Mouse (Mus musculus) stomach, postnatal 0 days (tissue): ENCODE data around the gene Cobll1. TPM values are rescaled to one million over a fixed set of nuclear protein-coding genes. Genes with fewer than 3 reads are reported as not detected.
A peak's percentile ranks its signal among the peaks of the same experiment; 100 is the strongest.

ENCODE experiments used
- ATAC-seq: fragments of 200-750 bp; cut with Nextera tagmentation; 2 replicates; pipeline ENCODE4 v1.8.0; 2017; ENCODE audit not compliant: low FRiP score, low TSS enrichment
- DNase-seq: peaks from one replicate; pipeline ENCODE4 v3.0.0-alpha.2; 2016; ENCODE audit warnings: low spot score
- H3K27ac ChIP-seq: fragments of 300-500 bp; sonication (generic); replicated peaks from 2 replicates; pipeline ENCODE4 v1.5.1; 2014; ENCODE audit warnings: mild to moderate bottlenecking, control low read depth
- H3K27me3 ChIP-seq: fragments of 300-500 bp; sonication (generic); 2 replicates; pipeline ENCODE4 v1.6.1; 2014; ENCODE audit warnings: low read length; ENCODE audit not compliant: control insufficient read depth, insufficient read depth
- H3K36me3 ChIP-seq: fragments of 300-500 bp; sonication (generic); 2 replicates; pipeline ENCODE4 v1.6.1; 2014; ENCODE audit warnings: low read length, mixed read lengths; ENCODE audit not compliant: control insufficient read depth, insufficient read depth
- H3K4me1 ChIP-seq: fragments of 300-500 bp; sonication (generic); replicated peaks from 2 replicates; pipeline ENCODE4 v1.6.1; 2014; ENCODE audit warnings: antibody characterized with exemption; ENCODE audit not compliant: control insufficient read depth, insufficient read depth
- H3K4me2 ChIP-seq: fragments of 300-500 bp; sonication (generic); replicated peaks from 2 replicates; pipeline ENCODE4 v1.6.1; 2014; ENCODE audit warnings: low read depth, mild to moderate bottlenecking, control low read depth, moderate library complexity
- H3K4me3 ChIP-seq: fragments of 300-500 bp; sonication (generic); 2 replicates; pipeline ENCODE4 v1.5.1; 2014; ENCODE audit warnings: low read depth, low read length, control low read depth
- H3K9ac ChIP-seq: fragments of 300-500 bp; sonication (generic); 2 replicates; pipeline ENCODE4 v1.6.1; 2014; ENCODE audit warnings: mild to moderate bottlenecking, low read length, control low read depth, mixed read lengths
- H3K9me3 ChIP-seq: fragments of 300-500 bp; sonication (generic); 2 replicates; pipeline ENCODE4 v1.6.1; 2016; ENCODE audit warnings: low read length; ENCODE audit not compliant: control insufficient read depth
- CTCF ChIP-seq: IDR thresholded peaks from 2 replicates; pipeline ENCODE4 v1.5.1; 2016; ENCODE audit warnings: antibody characterized with exemption, low read depth, mild to moderate bottlenecking, moderate library complexity
- EP300 ChIP-seq: optimal IDR thresholded peaks from 2 replicates; pipeline ENCODE3; 2016; ENCODE audit warnings: antibody characterized with exemption
- WGBS: fragments of 180-500 bp; shearing (Covaris S2); extraction: QIAGEN DNeasy Blood & Tissue Kit; methylation state at CpG from one replicate; pipeline ENCODE4 v1.1.7; 2014; 5-methylcytosine and 5-hydroxymethylcytosine counted together
- polyA plus RNA-seq: library from polyadenylated mRNA; unstranded; fragments of >200 nt; fragmentation: Nextera tagmentation; extraction: Ambion mirVana; gene quantifications from 2 replicates; pipeline ENCODE4 v1.2.1, GENCODE M21; 2015

The Cobll1 gene
- polyA plus RNA-seq, 1 experiment from 2014 or later: 9.3 TPM

GRCm38 (mm10) chr2:65083411-65083810, 155.8 kb downstream of the Cobll1 start:
- ATAC-seq: peak; percentile 85
- no peak overlapping the region for H3K9ac ChIP-seq
- no peak overlapping the region for H3K4me2 ChIP-seq
- H3K27me3 ChIP-seq: no peaks in the 10 kb centered on the region
- no peaks in the 10 kb centered on the region for H3K4me1 ChIP-seq
- no peak for DNase-seq
- no peaks in the 10 kb centered on the region for H3K9me3 ChIP-seq
- H3K27ac ChIP-seq: no peak overlapping the region
- no peak overlapping the region for H3K4me3 ChIP-seq
- H3K36me3 ChIP-seq: no peaks in the 10 kb centered on the region
- TF ChIP-seq EP300 (no peak), CTCF (no peak)

DNA sequence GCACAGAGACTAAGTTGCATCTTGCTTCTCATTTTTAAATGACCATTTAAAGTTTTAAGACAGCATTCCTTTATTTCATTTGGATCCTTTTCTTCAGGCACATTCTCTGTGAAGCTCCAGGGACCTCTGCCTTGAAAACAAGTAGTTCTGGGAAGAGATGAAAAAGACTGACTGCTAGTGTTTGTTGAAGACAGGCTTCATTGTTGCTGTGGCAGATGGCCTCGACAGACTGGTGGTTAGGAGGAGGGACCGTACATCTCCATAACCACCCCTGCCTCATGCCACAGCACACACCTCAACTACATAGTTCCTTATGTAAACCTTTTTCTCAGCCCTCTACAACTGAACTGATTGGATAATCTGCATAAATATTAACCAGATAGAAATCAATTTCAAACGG, 161.7 kb downstream of the Cobll1 start:
- H3K27me3 ChIP-seq: no peaks in the 10 kb centered on the region
- no peaks in the 10 kb centered on the region for H3K36me3 ChIP-seq
- H3K4me2 ChIP-seq: no peak overlapping the region
- no peak for TF ChIP-seq EP300
- no peaks in the 10 kb centered on the region for H3K4me1 ChIP-seq
- 66% methylated on average over 3 of the region's 3 CpGs for WGBS
- no peak overlapping the region for H3K9ac ChIP-seq
- no peak overlapping the region for H3K4me3 ChIP-seq
- no peak overlapping the region for H3K27ac ChIP-seq
- ATAC-seq (no peak), DNase-seq (no peak)
- H3K9me3 ChIP-seq: no peaks in the 10 kb centered on the region

DNA sequence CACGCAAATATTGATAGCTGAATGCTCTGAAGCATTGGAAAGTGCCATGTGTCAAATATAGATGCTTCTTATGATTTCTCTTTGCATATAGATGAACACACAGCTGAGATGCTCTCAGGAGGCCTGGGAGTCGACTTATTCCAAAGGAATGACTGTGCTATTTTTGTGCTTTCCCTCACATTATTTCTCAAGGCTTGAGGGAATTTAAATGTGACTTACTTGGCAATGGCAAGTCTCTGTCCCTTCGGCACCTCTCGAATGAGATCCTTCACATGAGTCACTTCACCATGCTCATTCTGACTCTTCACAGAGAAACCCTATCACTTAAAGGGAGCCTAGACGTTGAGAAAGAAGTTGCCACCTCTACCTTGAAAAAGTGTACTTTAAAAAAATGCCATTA, 163.4 kb downstream of the Cobll1 start:
- no peak for DNase-seq

DNA sequence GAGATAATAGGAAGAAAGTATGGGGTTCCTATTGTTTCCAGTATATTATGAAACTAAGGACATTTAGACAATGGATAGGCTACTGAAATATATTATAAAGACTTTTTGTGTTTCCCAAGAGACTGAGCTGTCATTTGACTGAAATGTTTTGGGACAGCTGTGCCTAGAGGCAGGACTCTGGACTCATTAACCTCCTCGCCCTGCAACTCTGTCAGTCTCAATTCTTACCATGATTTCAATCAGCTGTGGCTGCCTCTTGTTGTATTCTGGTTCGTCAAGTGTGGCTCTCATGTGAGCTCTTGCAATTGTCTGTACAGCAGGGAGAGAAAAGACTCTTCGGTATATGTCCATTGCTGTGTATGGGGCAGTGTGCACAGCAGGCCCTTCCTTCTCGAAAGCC, 163.8 kb downstream of the Cobll1 start:
- DNase-seq: no peak
- no peak for ATAC-seq
- no peak overlapping the region for H3K4me2 ChIP-seq
- no peak overlapping the region for H3K27ac ChIP-seq
- H3K4me1 ChIP-seq: no peaks in the 10 kb centered on the region
- TF ChIP-seq EP300: no peak
- TF ChIP-seq CTCF: no peak
- no peaks in the 10 kb centered on the region for H3K9me3 ChIP-seq
- H3K36me3 ChIP-seq: no peaks in the 10 kb centered on the region
- no peak overlapping the region for H3K9ac ChIP-seq
- 82% methylated on average over 4 of the region's 4 CpGs for WGBS
- H3K4me3 ChIP-seq: no peak overlapping the region
- H3K27me3 ChIP-seq: no peaks in the 10 kb centered on the region

More for the DNA sequence above, 163.4 kb downstream of the Cobll1 start:
- Histone ChIP-seq H3K36me3 (no peaks in the 10 kb centered on the region), H3K4me2 (no peak overlapping the region), H3K9ac (no peak overlapping the region), H3K27ac (no peak overlapping the region), H3K4me3 (no peak overlapping the region), H3K9me3 (no peaks in the 10 kb centered on the region), H3K4me1 (no peaks in the 10 kb centered on the region), H3K27me3 (no peaks in the 10 kb centered on the region)
- no peak for TF ChIP-seq EP300
- no peak for TF ChIP-seq CTCF
- WGBS: 90% methylated on average over 5 of the region's 5 CpGs
- ATAC-seq: no peak

- Histone ChIP-seq H3K9ac (no peak overlapping the region), H3K4me3 (no peak overlapping the region), H3K27me3 (no peaks in the 10 kb centered on the region), H3K4me2 (no peak overlapping the region), H3K4me1 (no peaks in the 10 kb centered on the region), H3K9me3 (no peaks in the 10 kb centered on the region), H3K36me3 (no peaks in the 10 kb centered on the region), H3K27ac (no peak overlapping the region)
- no peak for TF ChIP-seq CTCF
- no peak for TF ChIP-seq EP300
- 57% methylated on average over 3 of the region's 3 CpGs for WGBS
- ATAC-seq (no peak), DNase-seq (no peak)
Observed at GRCm38 (mm10) chr2:65072205-65072604, 167.0 kb downstream of the Cobll1 start.

- Histone ChIP-seq H3K4me2 (no peak overlapping the region), H3K36me3 (no peaks in the 10 kb centered on the region), H3K9ac (no peak overlapping the region), H3K4me3 (no peak overlapping the region), H3K4me1 (no peaks in the 10 kb centered on the region), H3K9me3 (no peaks in the 10 kb centered on the region), H3K27me3 (no peaks in the 10 kb centered on the region), H3K27ac (no peak overlapping the region)
- ATAC-seq (no peak), DNase-seq (no peak)
- no peak for TF ChIP-seq CTCF
- no peak for TF ChIP-seq EP300
- 94% methylated on average over 2 of the region's 2 CpGs for WGBS
Observed at GRCm38 (mm10) chr2:65053764-65054163, 185.4 kb downstream of the Cobll1 start.
